Mouse (Mus musculus) thymus, postnatal 25 days (tissue): ENCODE results near the gene Rb1.

Experiments
- DNase-seq: peaks from one replicate; pipeline ENCODE4 v3.0.0; 2022

Rb1 gene

GRCm38 (mm10) chr14:73201447-73201846 is 124.2 kb downstream of the Rb1 start:
- no peak for DNase-seq

GRCm38 (mm10) chr14:73199058-73199457 is 126.6 kb downstream of the Rb1 start:
- no peak for DNase-seq

GRCm38 (mm10) chr14:73186875-73187274 is 138.7 kb downstream of the Rb1 start:
- DNase-seq: no peak

GRCm38 (mm10) chr14:73181144-73181543 is 144.5 kb downstream of the Rb1 start:
- no peak for DNase-seq

GRCm38 (mm10) chr14:73180671-73181070 is 145.0 kb downstream of the Rb1 start:
- DNase-seq: no peak

- DNase-seq: no peak
Measured at GRCm38 (mm10) chr14:73179221-73179681, 146.4 kb downstream of the Rb1 start.

- DNase-seq: no peak
Measured at GRCm38 (mm10) chr14:73177961-73178360, 147.7 kb downstream of the Rb1 start.

GRCm38 (mm10) chr14:73176266-73176665 is 149.4 kb downstream of the Rb1 start:
- no peak for DNase-seq

GRCm38 (mm10) chr14:73175814-73176213 is 149.8 kb downstream of the Rb1 start:
- peak; percentile 54 for DNase-seq

GRCm38 (mm10) chr14:73175031-73175430 is 150.6 kb downstream of the Rb1 start:
- DNase-seq: no peak

GRCm38 (mm10) chr14:73174091-73174995 is 151.3 kb downstream of the Rb1 start:
- no peak for DNase-seq

GRCm38 (mm10) chr14:73173662-73174061 is 152.0 kb downstream of the Rb1 start:
- DNase-seq: no peak

- DNase-seq: no peak
Measured at GRCm38 (mm10) chr14:73172196-73173011, 153.2 kb downstream of the Rb1 start.

- no peak for DNase-seq
Measured at GRCm38 (mm10) chr14:73169926-73170844, 155.4 kb downstream of the Rb1 start.

- DNase-seq: no peak
Measured at GRCm38 (mm10) chr14:73168605-73169004, 157.0 kb downstream of the Rb1 start.

GRCm38 (mm10) chr14:73165136-73165535 is 160.5 kb downstream of the Rb1 start:
- DNase-seq: no peak

GRCm38 (mm10) chr14:73163363-73163998 is 162.1 kb downstream of the Rb1 start:
- DNase-seq: no peak

- DNase-seq: no peak
Measured at GRCm38 (mm10) chr14:73162192-73162800, 163.3 kb downstream of the Rb1 start.

GRCm38 (mm10) chr14:73161303-73161702 is 164.3 kb downstream of the Rb1 start:
- no peak for DNase-seq

GRCm38 (mm10) chr14:73148125-73148524 is 177.5 kb downstream of the Rb1 start:
- DNase-seq: no peak

- DNase-seq: no peak
Measured at GRCm38 (mm10) chr14:73146721-73147120, 178.9 kb downstream of the Rb1 start.

GRCm38 (mm10) chr14:73145531-73145930 is 180.1 kb downstream of the Rb1 start:
- no peak for DNase-seq
